Mouse (Mus musculus): ENCODE results near the gene Kif28.
"Not testable (repeated sequence)": the region's sequence is repeated elsewhere in the genome, so short reads cannot be mapped to it uniquely, and the experiment has no call there.

Gene Kif28

DNA sequence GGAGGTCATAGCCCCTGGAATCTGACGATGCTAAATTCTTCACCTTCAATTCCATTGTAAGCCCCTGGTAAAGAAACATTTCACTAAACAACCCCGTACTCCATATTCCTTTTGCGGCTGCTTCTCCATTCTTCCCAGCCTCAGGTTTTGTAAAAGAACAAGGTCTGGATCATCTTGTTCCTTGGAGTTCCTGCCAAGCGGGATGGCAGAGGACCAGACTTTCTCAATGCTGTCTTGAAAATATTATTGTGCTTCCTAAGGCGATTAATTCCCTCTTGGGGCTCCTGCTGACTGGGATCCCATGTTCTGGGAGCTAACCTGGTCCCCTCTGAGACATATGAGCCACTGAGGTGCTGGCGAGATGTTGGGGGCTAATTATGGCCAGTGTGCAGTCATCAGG lies 39.9 kb downstream of the Kif28 start:
- no peak for DNase-seq (ENCODE audit: low read depth, low spot score)

DNA sequence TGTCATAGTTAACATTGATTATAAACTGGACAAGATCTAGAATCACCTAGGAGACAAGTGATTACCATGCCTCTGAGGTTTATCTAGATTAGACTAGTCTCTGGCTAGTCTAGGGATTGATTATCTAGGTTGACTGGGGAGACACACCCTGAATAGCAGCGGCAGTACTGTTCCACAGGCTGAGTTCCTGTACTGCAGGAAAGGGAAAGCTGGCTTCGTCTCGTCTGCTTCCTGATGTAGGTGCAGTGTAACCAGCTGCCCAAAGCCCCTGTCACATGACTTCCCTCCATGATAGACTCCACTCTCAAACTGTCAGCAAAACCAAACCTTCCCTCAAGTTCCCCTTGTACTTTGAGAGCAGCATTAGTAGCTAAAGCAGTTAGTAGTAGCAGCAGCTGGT lies 40.9 kb downstream of the Kif28 start:
- no peak for DNase-seq (ENCODE audit: low read depth, low spot score)

DNA sequence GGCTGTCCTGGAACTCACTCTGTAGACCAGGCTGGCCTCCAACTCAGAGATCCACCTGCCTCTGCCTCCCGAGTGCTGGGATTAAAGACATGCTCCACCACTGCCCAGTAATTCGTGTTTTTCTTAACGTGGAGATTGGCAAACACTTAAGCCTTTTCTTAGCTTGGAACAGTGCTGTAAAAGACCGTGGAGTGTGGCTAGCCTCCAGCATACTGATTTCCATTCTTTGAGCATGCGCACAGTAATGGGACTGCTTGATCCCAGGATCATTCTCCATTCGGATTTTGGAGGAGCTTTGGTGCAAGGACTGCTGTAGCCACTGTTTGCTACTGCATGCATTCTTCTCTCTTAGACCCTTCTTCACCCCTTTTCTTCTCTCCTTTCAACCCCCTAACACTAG lies 55.6 kb downstream of the Kif28 start:
- no peak for DNase-seq (ENCODE audit: low read depth, low spot score)

DNA sequence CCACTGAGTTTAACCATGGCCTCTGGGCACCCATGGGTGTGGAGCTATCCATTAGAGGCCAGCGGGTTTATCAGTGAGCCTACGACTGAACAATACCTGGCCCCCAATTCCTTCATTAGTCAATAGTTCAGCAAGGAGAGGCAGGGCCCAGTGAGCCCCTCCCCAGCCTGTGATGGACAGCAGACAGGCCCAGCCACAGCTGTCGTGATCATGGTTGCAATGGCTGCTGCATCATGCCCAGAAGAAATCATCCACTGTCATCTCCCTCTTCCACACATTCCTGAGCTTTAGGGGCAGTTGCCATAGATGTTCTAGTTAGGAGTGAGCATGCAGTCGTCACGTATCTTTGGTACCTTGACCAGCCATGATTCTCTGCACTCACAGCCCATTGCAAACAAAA lies 56.2 kb downstream of the Kif28 start:
- DNase-seq (ENCODE audit: low read depth, low spot score), result no peak

DNA sequence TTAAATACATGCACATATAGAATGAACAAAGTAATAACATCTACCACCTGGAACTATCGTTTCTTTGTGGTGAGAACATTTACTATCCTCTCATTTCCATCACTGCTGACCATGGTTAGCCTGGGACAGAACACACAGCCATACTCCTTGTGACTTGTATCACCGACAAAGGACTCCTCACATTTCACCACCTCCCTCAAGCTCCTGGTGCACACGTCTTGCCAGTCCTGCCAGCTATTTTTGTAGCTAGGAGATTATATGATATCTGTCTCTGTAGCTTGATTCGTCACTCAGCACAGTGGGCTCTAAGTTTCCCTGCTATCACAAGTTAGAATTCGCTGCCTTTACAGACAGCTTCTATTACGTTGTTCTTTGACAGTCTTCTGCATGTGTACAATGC lies 56.7 kb downstream of the Kif28 start:
- no peak for DNase-seq (ENCODE audit: low read depth, low spot score)

DNA sequence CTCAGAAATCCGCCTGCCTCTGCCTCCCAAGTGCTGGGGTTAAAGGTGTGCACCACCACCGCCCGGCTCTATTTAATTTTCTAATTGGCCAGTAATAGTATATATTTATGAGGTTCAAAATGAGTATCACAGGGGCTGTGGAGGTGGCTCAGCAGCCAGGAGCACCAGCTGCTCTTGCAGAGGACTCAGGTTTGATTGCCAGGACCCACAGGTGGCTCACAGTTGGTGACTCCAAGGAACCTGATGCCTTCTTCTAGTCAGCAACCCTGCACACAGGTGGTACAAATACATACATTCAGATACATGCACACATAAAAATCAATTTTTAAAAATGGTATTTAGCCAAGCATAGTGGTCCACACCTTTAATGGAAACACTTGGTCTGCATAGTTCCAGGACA lies 57.1 kb downstream of the Kif28 start:
- no peak for DNase-seq (ENCODE audit: low read depth, low spot score)

DNA sequence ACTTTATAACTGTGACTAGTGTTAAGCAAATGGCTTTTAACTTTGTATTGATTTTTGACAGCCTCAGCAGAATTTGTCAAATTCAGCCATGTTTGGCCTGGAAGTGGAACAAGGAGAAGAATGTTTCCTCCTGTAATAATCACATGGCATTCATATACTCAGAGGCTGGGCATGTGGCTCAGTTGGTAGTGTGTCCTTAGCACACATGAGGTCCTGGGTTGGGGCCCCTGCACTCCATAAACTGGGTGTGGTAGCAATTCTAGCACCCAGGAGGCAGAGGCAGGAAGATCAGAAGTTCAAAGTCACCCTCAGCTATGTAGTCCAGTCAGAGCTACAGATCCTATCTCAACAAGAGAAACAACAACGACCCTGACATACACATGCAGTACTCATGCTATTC lies 57.8 kb downstream of the Kif28 start:
- DNase-seq (ENCODE audit: low read depth, low spot score), result no peak

DNA sequence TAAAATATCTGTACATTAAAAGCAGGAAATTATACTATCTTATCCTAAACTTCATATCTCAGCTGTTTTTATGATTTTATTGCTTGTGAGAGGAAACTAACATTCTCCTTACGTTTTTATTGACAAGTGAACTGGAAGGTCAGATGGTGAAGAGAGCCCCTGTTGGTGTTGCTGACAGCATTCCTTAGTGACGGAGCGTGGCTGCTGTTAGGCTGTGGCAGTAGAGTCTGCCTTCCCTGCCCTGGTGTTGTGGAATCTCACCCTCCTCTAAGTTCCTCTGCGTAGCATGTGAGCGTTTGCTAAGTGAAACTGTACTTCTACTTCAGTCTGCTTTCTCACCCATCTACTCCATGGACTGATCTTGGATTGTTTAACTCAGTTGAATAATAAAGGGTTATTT lies 58.3 kb downstream of the Kif28 start:
- DNase-seq (ENCODE audit: low read depth, low spot score), result no peak

DNA sequence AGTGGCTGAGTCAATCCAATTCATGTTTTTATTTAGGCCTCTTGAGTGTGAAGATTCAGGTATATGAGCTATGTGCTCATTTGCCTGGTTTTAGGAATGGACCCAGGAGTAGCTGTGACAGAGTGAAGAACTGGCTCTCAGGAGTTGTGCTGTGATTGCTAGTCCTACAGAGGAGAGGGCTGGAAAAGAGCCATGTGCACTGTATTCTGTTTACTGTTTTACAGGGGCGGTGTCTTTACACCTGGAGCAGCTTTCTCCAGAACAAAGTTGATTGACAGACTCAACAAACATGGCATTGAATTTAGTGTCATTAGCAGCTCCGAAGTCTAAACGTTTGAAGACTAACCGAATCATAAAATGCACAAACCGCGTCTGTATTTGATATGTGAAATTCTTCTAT lies 58.7 kb downstream of the Kif28 start:
- DNase-seq (ENCODE audit: low read depth, low spot score), result no peak

DNA sequence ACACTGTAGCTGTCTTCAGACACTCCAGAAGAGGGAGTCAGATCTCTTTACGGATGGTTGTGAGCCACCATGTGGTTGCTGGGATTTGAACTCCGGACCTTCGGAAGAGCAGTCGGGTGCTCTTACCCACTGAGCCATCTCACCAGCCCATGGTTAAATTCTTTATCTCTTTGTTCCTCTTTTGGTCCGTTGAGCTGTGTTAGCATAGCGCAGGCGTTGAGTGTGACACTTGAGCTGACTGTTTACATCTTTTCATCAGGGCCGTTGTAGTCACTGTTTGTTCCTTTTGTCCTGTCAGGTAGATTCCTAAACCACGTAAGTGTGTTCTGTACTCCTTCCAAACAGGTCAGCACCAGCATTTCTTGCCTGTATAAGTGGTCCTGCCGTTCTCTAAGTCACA lies 62.3 kb downstream of the Kif28 start:
- not testable (repeated sequence) for DNase-seq (ENCODE audit: low read depth, low spot score)

DNA sequence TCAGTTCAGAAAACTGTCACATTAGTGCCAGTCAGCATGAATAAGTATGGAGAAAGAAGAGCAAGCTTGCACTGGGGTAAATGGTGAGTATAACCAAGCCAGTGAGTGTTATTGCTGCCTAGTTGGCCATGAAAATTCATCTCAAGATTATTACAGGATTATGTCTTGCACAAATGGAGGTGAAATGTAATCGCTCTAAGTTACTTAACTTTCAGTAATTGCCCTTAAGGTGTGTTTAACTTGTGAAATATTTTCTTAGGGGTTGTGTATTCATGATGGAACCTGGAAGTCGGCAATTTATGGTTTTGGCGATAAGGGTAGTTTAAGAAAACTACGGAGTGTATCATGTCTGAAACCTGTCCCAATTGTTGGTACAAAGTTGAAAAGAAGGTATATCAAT lies 65.7 kb downstream of the Kif28 start:
- DNase-seq (ENCODE audit: low read depth, low spot score), result no peak

DNA sequence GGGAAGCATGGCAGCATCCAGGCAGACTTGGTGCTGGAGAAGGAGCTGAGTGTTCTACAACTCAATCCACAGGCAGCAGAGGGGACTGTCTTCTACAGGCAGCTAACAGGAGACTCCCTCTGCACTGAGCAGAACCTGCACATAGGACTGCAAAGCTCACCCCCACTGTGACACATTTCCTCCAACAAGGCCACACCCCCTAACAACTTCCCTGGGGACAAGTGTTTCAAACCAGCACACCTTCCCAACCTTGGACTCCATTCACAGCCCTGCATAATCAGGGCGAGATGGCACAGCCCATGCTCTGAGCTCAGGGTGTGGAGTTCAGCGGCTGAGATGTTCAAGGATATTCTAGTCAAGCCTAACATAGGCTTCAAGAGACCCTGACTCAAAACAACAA lies 68.0 kb downstream of the Kif28 start:
- DNase-seq (ENCODE audit: low read depth, low spot score), result no peak

DNA sequence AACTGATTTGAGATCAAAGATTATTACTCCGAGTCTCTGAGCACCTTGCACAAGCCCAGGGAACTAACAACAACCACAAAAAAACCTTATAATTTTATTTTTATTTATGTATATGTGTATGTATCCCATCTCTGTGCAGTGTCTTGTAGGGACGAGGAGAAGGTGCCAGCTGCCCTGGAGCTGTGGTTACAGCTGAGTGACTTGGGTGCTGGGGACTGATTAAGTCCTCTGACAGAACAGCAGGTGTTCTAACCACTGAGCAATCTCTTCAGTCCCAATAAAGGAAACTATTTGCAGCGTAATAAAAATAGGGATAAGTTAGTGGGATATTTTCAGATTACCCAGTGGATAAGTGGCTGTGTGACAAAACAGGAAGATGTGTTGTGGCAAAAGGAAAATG lies 70.7 kb downstream of the Kif28 start:
- DNase-seq (ENCODE audit: low read depth, low spot score), result no peak

DNA sequence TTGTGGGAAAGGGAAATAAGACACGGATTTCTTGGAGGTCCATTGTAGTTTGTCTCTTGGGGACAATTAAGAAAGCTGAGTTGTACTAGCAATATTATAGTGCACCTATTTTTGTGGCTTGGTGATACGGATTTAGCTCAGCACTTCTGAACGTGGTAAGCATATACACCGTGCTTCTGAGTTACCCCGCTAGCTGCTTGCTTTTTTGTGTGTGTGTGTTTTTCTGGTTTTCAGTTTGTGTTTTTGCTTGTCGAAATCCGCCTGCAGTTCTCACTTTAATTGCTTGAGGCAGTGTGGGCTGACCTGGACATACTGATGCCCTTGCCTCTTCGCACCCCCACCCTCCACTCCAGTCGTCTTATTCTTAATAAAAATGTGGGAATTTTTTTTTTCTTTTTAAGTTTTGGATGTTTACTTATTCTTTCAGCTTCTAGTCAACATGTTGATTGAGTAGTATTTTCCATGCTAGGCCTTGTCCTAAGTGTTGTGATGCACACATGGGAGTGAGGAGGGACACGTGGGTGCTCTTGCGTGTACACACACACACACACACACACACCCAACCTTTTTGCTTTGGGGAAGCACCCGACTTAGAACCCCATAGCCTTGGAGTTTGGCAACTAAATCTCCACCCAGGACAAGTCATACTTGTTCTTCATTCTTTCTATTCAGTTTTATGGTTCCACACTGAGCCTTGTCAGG lies 76.1 kb downstream of the Kif28 start:
- DNase-seq (ENCODE audit: low read depth, low spot score), result peak; percentile 15

DNA sequence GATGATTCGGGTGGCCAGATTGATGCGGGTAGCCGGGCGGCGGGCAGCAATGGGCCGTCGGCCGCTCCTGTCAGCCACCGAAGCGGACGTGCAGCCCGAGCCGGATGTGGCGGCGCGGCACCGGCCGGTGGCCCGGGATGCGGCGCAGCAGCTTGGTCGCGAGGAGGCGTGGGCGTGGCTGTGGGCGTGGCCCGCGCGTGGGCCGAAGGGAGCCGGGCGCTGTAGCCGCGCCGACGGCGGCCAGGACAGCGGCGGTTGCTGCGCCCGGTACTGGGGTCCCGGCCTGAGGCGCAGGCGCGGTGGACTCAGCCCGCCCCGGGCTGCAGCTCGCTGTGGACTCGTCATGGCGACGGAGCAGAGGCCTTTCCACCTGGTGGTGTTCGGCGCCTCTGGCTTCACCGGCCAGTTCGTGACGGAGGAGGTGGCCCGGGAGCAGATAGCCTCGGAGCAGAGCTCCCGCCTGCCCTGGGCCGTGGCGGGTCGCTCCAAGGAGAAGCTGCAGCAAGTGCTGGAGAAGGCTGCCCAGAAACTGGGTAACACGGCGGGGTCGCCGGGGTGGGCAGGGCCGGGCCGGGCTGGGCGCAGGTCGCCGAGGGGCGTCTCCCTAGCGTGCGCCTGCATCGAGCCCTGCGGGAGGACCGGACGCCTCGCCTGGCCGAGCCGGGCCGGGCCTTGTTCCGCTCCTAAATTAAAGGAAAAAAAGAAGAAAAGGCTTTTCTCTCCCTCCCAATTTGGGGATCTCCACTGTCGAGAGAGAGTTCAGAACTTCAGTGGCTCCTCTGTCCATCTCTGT lies 76.9 kb downstream of the Kif28 start, which contains the start of gene Sccpdh:
Sccpdh (plus strand) TSS at position 198 of the 793 bp plus-strand sequence.
- peak; percentile 78 for DNase-seq (ENCODE audit: low read depth, low spot score)

DNA sequence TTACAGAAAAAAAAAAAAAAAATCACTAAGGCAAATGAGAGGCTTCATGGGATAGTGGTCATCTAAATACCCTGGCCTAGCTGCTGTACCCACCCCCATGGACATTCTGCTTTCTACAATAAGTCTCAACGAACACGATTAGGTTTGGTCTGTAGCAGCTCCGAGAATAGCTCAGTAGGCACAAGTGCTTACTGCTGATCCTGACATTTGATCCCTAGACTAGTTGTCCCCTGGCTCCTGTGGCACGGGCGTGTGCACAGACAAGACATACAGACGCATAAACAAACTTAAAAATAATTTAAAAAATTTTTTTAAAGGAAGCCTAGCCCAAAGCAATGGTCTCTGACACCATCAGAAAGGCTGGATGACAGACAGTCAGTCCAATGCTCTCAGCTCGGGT lies 77.6 kb downstream of the Kif28 start:
- no peak for DNase-seq (ENCODE audit: low read depth, low spot score)

DNA sequence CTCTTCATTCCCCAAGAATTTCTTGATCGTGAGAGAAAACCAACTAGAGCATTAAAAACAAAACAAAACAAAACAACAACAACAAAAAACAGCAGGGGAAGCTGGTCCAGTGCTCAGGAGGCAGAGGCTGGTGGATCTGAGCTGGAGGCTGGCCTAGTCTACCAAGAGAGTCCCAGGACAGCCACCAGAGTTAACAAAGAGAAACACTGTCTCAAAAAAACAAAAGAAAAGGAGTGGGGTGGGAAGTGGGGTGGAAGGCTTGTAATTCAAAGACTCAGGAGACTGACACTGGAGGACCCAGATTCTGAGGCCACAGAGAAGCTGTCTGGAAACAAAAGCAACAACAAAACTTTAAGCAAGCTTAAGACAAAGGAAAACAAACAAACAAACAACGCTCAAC lies 78.1 kb downstream of the Kif28 start:
- DNase-seq (ENCODE audit: low read depth, low spot score), result no peak

DNA sequence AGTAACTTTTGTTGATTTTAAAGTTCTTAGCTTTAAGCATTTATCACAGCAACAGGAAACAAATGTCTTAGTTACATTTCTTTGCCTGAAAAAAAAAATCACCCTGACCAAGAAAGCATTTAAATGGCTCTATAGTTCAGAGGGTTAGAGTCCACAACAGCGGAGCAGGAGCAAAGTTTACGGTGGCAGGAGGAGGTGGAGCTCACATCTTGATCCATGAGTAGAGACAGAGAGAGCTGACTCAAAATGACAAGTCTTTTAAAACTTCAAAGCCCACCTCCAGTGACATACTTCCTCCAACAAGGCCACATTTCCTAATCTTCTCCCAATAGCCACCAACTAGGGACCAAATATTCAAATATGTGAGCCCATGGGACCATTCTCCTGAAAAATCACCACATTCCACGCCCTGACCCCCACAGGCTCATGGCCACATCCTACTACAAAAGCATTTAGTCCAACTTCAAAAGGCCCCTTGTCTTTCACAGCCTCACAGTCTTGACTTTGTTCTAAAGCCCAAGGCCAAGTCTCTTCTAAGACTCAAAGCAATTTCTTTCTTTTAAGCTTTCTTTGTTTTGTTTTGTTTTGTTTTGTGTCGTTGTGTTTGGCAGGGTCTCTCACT lies 80.7 kb downstream of the Kif28 start:
- DNase-seq (ENCODE audit: low read depth, low spot score), result no peak

DNA sequence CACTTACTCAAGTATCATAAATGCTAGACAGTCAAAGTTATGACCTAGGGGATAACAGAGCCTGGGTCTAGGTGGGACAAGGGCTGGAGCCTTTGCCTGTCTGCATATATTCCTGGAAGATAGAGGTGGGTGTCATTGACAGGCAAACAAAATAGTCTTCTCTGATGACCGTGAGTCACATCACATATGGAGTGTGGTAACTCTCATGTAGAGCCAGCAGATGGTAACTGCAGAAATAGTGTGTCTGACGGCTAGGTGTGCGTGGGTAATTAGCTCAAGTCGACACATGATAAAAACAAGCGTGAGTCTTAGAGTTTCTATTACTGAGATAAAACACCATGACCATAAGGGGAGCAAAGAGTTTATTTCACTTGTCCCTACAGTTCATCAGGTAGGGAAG lies 82.0 kb downstream of the Kif28 start:
- DNase-seq (ENCODE audit: low read depth, low spot score), result no peak

DNA sequence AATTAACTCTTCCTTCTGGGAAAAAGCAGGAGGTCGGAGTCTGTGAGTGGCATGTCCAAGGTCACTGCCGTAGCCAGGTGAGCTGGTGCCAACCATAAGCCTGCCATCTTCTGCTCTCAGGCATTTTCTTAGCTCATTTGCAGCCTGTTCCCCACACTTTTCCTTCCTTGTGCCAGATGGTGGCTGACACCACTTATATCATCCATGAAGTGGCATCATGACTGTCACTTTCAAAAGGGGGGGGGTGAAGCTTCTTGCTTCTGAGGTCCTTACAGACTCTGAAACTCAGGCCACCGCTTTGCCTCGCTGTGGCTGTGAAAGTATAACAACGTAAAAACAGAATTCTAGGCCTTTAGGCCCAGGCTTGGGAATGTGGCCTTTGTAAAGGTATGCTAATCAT lies 93.8 kb downstream of the Kif28 start:
- DNase-seq (ENCODE audit: low read depth, low spot score), result no peak

DNA sequence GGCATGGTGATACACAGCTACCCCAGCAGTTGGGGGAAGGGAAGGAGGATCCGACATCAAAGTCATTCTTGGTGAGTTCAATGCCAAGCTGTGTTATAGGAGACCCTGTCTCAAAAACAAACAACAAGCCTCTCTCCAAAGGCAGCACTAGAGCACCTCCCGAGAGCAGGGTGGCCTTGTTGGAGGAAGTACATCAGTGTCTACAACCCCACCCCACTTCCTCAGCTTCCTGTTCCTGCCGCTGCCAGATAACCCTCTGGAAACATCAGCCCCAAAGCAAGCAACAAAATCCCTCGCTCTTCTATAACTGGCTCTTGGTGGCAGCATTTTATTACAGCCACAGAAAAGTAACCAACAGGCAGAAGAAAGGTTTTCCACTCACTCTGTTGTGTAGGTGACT lies 94.8 kb downstream of the Kif28 start:
- DNase-seq (ENCODE audit: low read depth, low spot score), result no peak

DNA sequence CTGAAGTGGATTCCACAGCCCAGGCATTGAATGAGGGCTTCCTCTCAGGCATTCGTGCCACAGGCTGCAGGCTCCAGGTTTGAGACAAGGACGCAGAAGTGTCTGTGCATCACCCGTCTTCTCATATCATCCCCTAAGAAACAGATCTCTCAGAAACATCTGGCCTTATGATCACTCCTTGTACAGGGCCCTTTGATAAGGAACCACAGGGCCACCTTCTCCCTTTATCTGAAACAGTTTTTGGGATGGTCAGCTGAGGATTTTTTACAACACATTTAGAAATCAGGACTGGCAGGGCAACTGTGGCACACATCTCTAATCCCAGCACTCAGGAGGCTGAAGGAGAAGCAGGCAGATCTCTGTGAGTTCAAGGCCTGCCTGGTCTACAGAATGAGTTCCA lies 95.7 kb downstream of the Kif28 start:
- no peak for DNase-seq (ENCODE audit: low read depth, low spot score)

DNA sequence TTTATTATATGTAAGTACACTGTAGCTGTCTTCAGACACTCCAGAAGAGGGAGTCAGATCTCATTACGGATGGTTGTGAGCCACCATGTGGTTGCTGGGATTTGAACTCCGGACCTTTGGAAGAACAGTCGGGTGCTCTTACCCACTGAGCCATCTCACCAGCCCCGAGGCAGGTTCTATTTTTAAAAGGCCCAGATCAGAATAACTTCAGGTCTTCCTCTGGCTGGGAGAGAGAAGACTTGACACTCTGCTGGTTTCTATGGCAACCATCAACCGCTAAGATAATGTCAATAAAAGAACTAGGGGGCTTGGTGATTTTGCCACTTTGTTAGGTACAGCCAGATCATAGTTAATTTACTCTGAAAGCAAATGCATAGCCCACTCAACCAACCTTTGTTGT lies 96.4 kb downstream of the Kif28 start:
- not testable (repeated sequence) for DNase-seq (ENCODE audit: low read depth, low spot score)

Data from CD4-positive helper T cell, adult 2 months (primary cell).